Mouse (Mus musculus): Measurements from ENCODE around the gene Srgap2.

The Srgap2 gene

DNA sequence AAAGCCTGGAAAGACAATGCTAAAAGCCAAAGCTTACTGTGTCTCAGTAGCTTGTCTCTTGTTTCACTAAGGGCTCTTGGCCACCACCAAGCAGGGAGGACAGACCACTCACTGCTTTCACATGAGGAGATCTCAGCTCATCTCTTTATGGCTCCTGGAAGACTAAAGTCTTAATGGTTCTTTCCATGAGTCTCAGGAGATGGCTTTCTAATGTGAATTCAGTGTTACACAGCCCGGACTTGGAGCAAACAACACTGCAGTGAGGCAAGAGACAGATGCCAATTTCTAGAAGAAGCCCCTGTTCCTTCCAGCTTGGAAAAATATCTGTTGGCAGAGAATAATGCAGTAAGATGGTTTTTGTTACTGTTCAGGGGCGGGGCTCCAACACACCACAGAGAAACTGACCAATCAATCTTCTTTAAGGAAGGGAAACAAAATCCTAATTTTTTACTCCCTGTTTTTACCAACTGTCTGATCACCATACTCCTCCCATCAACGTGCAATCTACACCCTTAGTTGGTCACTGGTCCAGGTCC lies 71.7 kb downstream of the Srgap2 start:
- ChIA-PET CTCF (no interaction called here), POLR2A (interaction anchor here in 2 of 4 experiments (1.2 to 4.7 kb wide), 4 partner anchors 18 to 72 kb away, joined by 4 to 23 read pairs (median 8); partner anchors contain the start of genes Fam72a (in 2 of the 2) and Srgap2 (in 2 of the 2))

GRCm38 (mm10) chr1:131454386-131454785 lies 72.8 kb downstream of the Srgap2 start:
- CTCF ChIA-PET = no interaction called here
- POLR2A ChIA-PET = interaction anchor here in 2 of 4 experiments (0.6 to 4.7 kb wide), 2 partner anchors 28 to 73 kb away, joined by 9 to 23 read pairs; partner anchors contain the start of genes Fam72a (in 1 of the 2) and Srgap2 (in 1 of the 2)

DNA sequence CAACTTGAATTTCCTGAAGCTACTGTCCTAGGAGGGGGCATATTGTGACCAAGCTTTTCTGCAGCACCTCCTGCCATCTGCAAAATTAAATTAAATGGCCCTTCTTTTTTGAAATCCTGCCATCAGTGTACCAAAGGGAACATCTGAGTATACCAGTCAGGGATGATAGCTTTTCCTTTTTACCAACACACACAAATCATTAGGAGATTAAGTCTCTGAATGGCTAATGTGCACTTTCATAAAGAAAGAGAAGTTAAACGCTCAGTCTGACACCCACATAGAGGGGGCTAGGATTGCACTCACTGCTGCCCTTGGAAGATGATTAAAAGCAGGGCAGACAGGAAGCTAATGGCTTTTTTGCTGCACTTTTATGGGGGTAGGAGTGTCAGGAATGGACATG lies 73.8 kb downstream of the Srgap2 start:
- POLR2A ChIA-PET = interaction anchor here in 2 of 4 experiments (1.1 to 4.7 kb wide), 3 partner anchors 13 to 74 kb away, joined by 3 to 23 read pairs (median 3); partner anchors contain the start of genes Fam72a (in 1 of the 2) and Srgap2 (in 1 of the 2)
- CTCF ChIA-PET = interaction anchor here in 2 of 4 experiments (0.9 to 1.2 kb wide), 2 partner anchors 25 to 74 kb away, joined by 3 to 4 read pairs; partner anchors contain the start of genes Fam72a (in 1 of the 2) and Srgap2 (in 1 of the 2)

DNA sequence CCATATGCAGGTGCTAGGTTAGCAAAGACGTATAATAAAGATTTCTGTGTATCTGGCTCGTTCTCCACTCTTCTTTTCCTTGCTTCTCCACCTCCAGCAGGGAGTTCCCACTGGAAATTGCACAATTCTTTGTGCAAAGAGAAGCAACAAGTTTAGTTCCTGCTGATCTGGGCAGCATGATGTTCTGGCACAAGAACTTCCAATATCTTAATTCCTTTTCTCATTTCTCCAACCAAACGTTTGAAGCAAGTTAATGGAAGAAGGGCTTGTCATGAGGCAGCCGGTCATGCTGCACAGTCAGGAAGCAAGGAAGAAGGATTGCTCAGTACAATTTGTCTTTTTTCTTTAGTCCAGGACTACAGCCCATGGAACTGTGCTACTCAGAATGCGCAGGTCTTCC lies 78.8 kb downstream of the Srgap2 start:
- CTCF ChIA-PET = no interaction called here

GRCm38 (mm10) chr1:131447333-131447732 lies 79.8 kb downstream of the Srgap2 start:
- ChIA-PET POLR2A (interaction anchor here in 1 of 4 experiments (0.6 to 0.9 kb wide), 2 partner anchors 28 to 134 kb away, joined by 3 to 4 read pairs; no protein-coding TSS in a partner anchor), CTCF (no interaction called here)

More for the DNA sequence above, 78.8 kb downstream of the Srgap2 start:
- POLR2A ChIA-PET = no interaction called here

GRCm38 (mm10) chr1:131446577-131446976 lies 80.6 kb downstream of the Srgap2 start:
- POLR2A ChIA-PET = interaction anchor here in 1 of 4 experiments (0.6 to 1.4 kb wide), 4 partner anchors 14 to 155 kb away, joined by 3 to 4 read pairs (median 3); no protein-coding TSS in a partner anchor
- CTCF ChIA-PET = no interaction called here

DNA sequence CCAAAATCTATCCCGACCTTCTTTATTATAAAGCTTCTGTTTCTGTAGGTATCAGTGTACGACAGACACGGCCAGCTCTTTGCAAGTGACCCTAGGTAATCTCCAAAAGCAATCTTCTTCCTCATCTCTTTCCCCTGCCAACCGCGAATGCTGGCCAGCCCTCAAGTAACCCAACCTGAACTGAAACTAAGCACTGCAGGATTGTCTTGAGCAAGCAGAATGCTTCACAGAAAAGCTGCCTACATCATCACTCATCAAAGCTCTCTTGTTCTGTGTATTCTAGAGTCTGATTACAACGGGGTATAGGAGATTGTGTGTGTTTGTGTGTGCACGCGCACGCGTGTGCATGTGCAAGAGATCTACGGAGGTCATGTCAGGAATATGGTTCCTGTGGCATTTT lies 88.6 kb downstream of the Srgap2 start:
- POLR2A ChIA-PET = interaction anchor here in 2 of 4 experiments (0.8 to 2.8 kb wide), 7 partner anchors 10 to 89 kb away, joined by 3 to 14 read pairs (median 4); partner anchors contain the start of genes Fam72a (in 1 of the 2) and Srgap2 (in 1 of the 2)
- CTCF ChIA-PET = no interaction called here

DNA sequence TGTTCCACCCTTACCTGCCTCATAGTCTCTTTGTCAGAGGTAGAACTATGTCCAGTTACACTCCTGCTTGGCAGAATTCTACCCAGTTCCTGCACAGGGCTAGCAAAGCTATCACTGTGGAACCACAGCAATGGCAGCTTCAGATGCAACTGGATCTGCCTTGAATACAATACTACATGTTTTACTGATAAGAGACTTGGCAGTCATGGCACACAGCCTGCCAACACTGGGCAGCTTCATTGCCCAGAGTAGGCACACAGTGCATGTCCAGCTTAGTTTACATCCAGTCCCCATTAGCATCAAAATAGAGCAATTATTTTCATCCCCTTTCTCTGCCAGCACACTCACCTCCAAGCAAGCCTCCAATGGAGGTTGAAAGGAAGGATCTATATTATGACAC lies 89.2 kb downstream of the Srgap2 start:
- ChIA-PET CTCF (no interaction called here), POLR2A (interaction anchor here in 2 of 4 experiments (0.8 to 2.8 kb wide), 5 partner anchors 10 to 89 kb away, joined by 3 to 14 read pairs (median 4); partner anchors contain the start of genes Fam72a (in 1 of the 2) and Srgap2 (in 1 of the 2))

- POLR2A ChIA-PET = interaction anchor here in 2 of 4 experiments (0.8 to 2.8 kb wide), 4 partner anchors 10 to 91 kb away, joined by 4 to 14 read pairs (median 7); partner anchors contain the start of genes Fam72a (in 2 of the 2) and Srgap2 (in 1 of the 2)
These were observed 90.5 kb downstream of the Srgap2 start for GRCm38 (mm10) chr1:131436609-131437008.

GRCm38 (mm10) chr1:131431456-131432246 lies 95.5 kb downstream of the Srgap2 start:
- ChIA-PET CTCF (interaction anchor here in 1 of 4 experiments (0.7 kb wide), 1 partner anchor 779 kb away, joined by 3 read pairs; no protein-coding TSS in a partner anchor), POLR2A (interaction anchor here in 3 of 4 experiments (0.6 to 3.2 kb wide), 12 partner anchors 8 to 96 kb away, joined by 3 to 18 read pairs (median 4); partner anchors contain the start of genes Fam72a (in 2 of the 3) and Srgap2 (in 2 of the 3))

More at GRCm38 (mm10) chr1:131436609-131437008, 90.5 kb downstream of the Srgap2 start:
- CTCF ChIA-PET = no interaction called here

DNA sequence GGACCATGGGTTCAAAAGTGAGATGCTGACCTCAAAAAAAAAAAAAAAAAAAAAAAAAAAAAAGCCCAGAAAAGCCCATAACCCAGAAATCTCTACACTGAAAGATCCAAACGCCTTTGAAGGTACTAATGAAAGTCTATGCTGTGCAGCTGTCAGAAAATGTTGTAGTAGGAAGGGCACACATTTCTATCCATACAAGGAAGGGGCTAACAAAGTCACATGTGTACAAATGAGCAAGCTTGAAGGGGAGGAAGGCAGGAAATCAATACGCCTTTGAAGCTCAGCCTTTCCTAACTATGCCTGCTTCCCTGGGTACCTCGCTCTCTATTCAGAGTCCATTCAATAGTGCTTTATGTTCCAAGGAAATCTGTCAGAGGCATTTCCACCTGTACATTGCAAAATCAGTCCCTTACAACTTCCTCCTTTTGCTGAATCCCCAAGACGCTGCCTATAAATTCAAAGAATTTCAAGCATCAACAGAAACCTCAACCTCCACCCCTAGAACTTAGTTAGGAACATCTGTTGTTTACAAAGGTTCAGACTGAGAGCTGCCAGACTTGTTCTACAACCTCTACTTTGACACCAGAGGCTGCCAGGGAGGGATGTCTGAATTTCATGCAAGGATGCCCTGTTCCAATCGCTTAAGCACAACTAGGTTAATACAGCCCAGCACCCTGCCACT lies 99.9 kb downstream of the Srgap2 start:
- CTCF ChIA-PET = interaction anchor here in 2 of 4 experiments (0.6 to 1.1 kb wide), 2 partner anchors 280 to 286 kb away, joined by 3 to 8 read pairs; no protein-coding TSS in a partner anchor
- POLR2A ChIA-PET = interaction anchor here in 2 of 4 experiments (0.7 to 2.1 kb wide), 5 partner anchors 9 to 101 kb away, joined by 3 to 7 read pairs (median 5); partner anchors contain the start of gene Fam72a (in 2 of the 2)

- ChIA-PET CTCF (interaction anchor here in 1 of 4 experiments (1.2 kb wide), 1 partner anchor 9 kb away, joined by 3 read pairs; no protein-coding TSS in a partner anchor), POLR2A (interaction anchor here in 2 of 4 experiments (0.6 to 1.5 kb wide), 8 partner anchors 9 to 153 kb away, joined by 3 to 5 read pairs (median 4); partner anchors contain the start of genes Fam72a (in 2 of the 2) and Srgap2 (in 2 of the 2))
These were observed 104.1 kb downstream of the Srgap2 start for GRCm38 (mm10) chr1:131423061-131423460.

DNA sequence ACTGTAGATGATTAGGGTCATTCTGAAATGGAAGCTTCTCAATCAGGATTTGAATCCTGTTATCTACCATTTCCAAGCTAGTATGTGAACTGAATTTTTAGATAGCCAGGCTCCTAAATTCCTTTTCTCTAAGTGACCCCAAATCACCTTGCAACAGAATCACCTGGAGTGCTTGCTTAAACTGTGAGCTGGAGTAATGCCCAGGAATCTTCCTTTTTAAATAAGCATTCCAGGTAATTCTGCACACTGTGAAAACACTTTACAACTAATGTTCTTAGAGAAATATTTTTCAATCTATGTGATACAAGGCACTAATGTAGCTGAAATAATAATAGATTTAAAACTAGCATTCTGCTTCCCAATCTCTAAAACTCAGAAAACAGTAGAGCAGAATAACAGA lies 106.0 kb downstream of the Srgap2 start:
- CTCF ChIA-PET = no interaction called here
- POLR2A ChIA-PET = interaction anchor here in 2 of 4 experiments (0.6 to 1.4 kb wide), 3 partner anchors 19 to 107 kb away, joined by 3 to 4 read pairs (median 3); partner anchors contain the start of gene Fam72a (in 1 of the 2)

DNA sequence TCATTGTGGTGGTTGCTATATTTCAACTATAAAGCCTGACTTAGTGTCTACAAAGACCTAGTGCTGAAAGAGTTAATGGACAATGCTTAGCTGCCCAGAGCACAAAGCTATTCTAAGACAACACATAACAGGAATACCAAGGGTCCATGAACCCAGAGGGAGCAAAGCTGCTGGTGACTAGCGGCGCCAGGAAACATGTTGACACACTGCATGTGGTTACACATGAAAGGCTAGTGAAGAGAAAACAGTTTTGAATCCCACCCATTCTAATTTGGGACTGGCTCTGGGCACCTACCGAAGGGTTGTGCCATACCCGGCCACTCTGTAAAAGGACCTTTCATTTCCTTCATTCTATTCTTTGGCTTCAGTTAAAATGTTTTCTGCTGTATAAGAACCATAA lies 106.5 kb downstream of the Srgap2 start:
- POLR2A ChIA-PET = interaction anchor here in 1 of 4 experiments (0.6 to 1.4 kb wide), 2 partner anchors 19 to 107 kb away, joined by 3 to 4 read pairs; partner anchors contain the start of gene Fam72a
- CTCF ChIA-PET = no interaction called here

- ChIA-PET CTCF (no interaction called here), POLR2A (no interaction called here)
These were observed 107.8 kb downstream of the Srgap2 start for GRCm38 (mm10) chr1:131419307-131419706.

DNA sequence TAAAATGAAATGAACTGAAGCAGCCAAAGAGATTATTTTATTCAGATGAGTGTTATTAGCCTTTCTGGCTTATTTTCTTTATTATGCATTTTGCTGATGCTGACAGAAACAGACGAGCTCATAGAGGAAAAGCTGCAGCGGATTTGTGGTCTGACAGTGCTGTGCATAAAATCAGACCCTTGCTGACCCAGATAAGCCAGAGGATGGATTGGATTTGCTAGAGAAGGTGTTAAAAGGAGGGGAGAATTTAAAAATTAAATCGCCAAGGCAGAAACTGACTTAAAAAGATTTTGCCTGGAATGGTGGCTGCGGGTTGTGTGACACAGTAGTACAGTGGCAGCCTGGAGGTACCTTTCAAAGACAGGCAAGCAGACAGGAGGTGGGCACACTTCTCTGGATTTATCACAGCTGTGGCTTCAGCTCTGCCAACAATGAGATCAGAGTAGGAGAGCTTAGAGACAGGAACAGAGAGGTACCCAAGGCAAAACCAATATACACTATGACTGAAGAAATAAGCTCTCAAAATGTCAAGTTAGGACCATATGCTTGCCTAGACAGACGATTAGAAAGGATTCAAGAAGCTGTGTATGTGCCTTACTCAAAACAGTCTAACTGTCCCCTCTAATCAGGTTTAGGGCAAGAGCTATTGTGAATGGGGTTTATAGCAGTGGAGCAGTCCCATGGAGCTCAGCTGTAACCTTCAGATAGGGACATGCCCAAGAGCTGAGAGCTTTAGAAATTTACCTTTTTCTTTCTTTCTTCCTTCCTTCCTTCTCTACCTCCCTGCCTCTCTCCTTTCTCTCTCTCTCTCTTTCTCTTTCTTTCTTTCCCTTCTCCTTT lies 109.1 kb downstream of the Srgap2 start:
- ChIA-PET CTCF (interaction anchor here in 2 of 4 experiments (0.6 to 0.9 kb wide), 2 partner anchors 137 to 676 kb away, joined by 3 to 4 read pairs; no protein-coding TSS in a partner anchor), POLR2A (interaction anchor here in 3 of 4 experiments (0.5 to 2.9 kb wide), 13 partner anchors 9 to 940 kb away, joined by 3 to 14 read pairs (median 4); partner anchors contain the start of genes Fam72a (in 3 of the 3) and Srgap2 (in 3 of the 3))
